Mouse (Mus musculus) cerebellum, adult 2 months (tissue): ENCODE data around the gene Gars. TPM values are rescaled to one million over a fixed set of nuclear protein-coding genes. Genes with fewer than 3 reads are reported as not detected.

Experiments used
- DNase-seq, 2 experiments: peaks; one replicate each; pipeline ENCODE4 v3.0.0; 2021
- H3K27ac ChIP-seq: fragments of 200-500 bp; 2 replicates; pipeline ENCODE4 v1.5.1; 2012; ENCODE audit warnings: low read length, control low read depth, inconsistent platforms; ENCODE audit not compliant: insufficient read depth
- H3K27me3 ChIP-seq: fragments of 200-500 bp; 2 replicates; pipeline ENCODE4 v1.6.1; 2012; ENCODE audit warnings: inconsistent platforms, mild to moderate bottlenecking, low read length, moderate library complexity; ENCODE audit not compliant: control insufficient read depth, insufficient read depth
- H3K4me1 ChIP-seq: fragments of 200-500 bp; 2 replicates; pipeline ENCODE4 v1.6.1; 2011; ENCODE audit warnings: low read length; ENCODE audit not compliant: control insufficient read depth, insufficient read depth
- H3K4me3 ChIP-seq: fragments of 200-500 bp; replicated peaks from 2 replicates; pipeline ENCODE3; 2011; ENCODE audit warnings: mild to moderate bottlenecking, low read depth, low read length, control low read depth; ENCODE audit not compliant: insufficient read depth
- CTCF ChIP-seq: fragments of 200-500 bp; IDR thresholded peaks from 2 replicates; pipeline ENCODE4 v1.5.1; 2011; ENCODE audit warnings: low read depth, mild to moderate bottlenecking, control low read depth, low read length, moderate library complexity, borderline replicate concordance; ENCODE audit not compliant: insufficient read depth
- POLR2A ChIP-seq: fragments of 200-500 bp; IDR thresholded peaks from 2 replicates; pipeline ENCODE4 v1.6.1; 2011; ENCODE audit warnings: low read length, control low read depth, borderline replicate concordance; ENCODE audit not compliant: insufficient read depth
- WGBS: fragments of 180-500 bp; shearing (Covaris S2); methylation state at CpG from one replicate; pipeline ENCODE4 v1.1.7; 2018; 5-methylcytosine and 5-hydroxymethylcytosine counted together
- polyA plus RNA-seq: library from polyadenylated mRNA; depleted of rRNA; stranded (reverse); fragments of >200 nt; gene quantifications from 2 replicates; pipeline ENCODE4 v1.2.3, GENCODE M21; 2012

Gene Gars
- polyA plus RNA-seq, 1 experiment, result 127 TPM

DNA sequence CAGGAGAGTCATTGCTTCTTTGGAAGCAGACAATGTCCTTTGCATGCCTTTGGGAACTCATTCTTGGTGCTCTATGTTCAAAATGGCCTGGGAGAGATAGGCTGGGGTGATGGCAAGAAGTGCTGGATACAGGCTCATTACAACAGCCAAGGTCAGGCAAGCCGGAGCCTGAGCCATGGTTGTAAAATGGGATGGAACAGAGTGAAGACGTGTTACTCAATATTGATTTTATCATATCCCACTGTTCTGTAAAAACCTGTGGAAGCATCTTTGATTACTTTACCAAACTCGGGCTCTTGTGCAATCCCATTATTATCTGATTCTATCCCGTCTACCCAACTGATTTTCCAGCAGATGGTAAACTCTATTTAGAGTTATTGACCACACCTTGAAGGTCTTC, 36.5 kb upstream of the Gars start:
- Histone ChIP-seq H3K27ac (no peak overlapping the region), H3K4me1 (no peaks in the 10 kb centered on the region), H3K4me3 (no peak overlapping the region), H3K27me3 (no peaks in the 10 kb centered on the region)
- TF ChIP-seq POLR2A (no peak), CTCF (no peak)
- no peak for DNase-seq
- 85% methylated on average over 4 of the region's 4 CpGs for WGBS

DNA sequence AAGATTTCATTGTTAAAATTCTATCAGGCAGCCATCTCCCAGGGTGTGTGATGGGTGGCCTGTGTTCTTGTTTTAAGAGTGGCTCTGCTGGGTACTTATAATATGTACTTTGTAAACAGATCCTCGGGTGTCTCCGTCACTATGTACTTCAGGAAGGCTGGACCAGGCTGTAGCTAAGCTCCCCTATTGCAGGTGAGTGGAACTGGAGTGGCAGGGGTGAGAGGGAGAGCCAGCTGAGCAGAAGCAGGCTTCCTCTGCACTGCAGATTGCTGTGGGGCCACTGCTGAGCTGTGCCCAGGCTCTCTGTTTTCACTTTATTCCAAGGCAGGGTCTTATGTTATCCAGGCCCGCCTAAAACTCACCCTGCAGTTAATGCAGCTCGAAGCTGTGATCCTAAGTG, 35.4 kb upstream of the Gars start:
- Histone ChIP-seq H3K27me3 (no peaks in the 10 kb centered on the region), H3K4me3 (no peak overlapping the region), H3K27ac (no peak overlapping the region), H3K4me1 (no peaks in the 10 kb centered on the region)
- TF ChIP-seq CTCF (no peak), POLR2A (no peak)
- DNase-seq, result no peak
- 71% methylated on average over 4 of the region's 4 CpGs for WGBS

DNA sequence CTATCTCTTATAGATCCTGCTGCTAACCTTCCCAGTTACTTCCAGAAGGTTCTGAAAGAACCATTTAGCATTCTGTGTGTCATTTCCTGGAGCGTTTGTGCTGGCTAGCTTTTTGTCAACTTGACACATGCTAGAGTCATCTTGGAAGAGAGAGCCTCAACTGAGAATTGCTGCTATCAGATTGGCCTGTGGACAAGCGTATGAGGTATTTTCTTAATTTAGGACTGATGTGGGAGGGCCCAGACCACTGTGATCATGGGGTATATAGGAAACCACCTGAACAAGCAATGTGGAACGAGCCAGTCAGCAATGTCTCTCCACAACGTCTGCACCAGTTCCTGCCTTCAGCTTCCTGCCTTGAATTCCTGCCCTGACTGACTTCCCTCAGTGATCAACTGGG, 34.2 kb upstream of the Gars start:
- DNase-seq, result no peak

DNA sequence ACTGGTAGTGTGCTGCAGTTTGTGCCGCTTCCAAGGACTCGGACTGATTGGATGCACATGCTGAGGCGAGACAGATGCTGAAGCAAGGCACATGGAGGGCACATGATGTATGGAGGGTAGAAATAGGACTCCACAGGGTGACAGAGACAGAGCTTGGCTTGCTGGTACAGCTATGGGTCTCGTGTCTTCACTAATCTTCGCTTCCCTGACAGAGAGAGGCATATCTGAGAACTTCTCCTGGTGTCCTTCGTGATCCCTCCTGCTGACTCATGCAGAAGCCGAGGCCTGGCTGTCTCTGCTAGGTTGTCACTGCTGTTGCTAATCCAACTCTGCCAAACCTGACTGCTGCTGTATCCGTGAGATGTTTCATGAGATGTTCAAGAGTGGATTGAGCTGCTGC, 29.4 kb upstream of the Gars start:
- 81% methylated on average over 8 of the region's 8 CpGs for WGBS
- TF ChIP-seq CTCF, result no peak
- TF ChIP-seq POLR2A, result no peak
- H3K4me1 ChIP-seq, result no peaks in the 10 kb centered on the region

More for the DNA sequence above, 34.2 kb upstream of the Gars start:
- H3K27ac ChIP-seq, result no peak overlapping the region
- H3K27me3 ChIP-seq, result no peaks in the 10 kb centered on the region
- H3K4me3 ChIP-seq, result no peak overlapping the region
- H3K4me1 ChIP-seq, result no peaks in the 10 kb centered on the region
- TF ChIP-seq POLR2A (no peak), CTCF (no peak)
- 77% methylated on average over 4 of the region's 4 CpGs for WGBS

DNA sequence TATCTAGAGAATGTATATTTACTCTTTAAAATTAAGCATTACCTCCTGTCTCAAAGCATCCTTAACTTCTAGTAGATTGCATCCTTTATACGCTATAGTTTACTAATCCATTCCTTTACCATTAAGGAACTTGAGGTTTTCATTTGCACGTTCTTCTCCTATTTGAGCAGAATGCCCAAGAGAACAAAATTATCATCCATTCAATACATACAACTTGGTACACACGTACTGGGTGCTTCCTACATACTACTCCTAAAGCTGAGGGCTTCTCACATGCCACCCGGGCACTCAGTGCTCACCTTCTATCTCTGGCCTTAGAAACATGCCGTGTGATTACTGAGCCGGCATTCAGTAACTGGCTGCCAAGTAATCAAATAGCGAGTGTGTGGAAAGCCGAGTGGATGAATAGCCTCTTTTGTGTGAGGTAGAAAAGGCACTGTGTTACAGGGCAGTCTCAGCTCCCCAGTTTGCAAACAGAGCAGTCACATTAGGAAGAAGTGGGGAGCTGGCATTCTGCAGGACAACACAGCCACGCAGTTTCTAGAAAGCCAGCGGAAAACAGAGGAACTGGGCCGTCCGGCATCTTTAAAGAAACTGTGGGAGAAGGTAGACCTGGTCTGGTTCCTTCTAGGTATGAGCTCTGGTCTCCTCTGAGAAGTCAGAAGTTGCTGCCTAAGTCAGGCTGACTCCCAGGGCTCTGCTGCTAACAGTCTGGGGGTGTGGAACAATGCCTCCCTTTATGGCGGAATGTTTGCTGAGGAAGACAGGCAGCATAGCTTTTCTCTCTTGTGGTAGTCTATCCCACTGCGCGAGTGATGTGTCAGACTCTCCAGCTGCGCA, 28.2 kb upstream of the Gars start:
- H3K27ac ChIP-seq, result 0 out of 2 replicates have a peak overlapping the region, but pooled peaks have one; percentile 7
- no peak overlapping the region for H3K4me3 ChIP-seq
- no peaks in the 10 kb centered on the region for H3K4me1 ChIP-seq
- no peaks in the 10 kb centered on the region for H3K27me3 ChIP-seq
- WGBS, result 18% methylated on average over 16 of the region's 16 CpGs
- TF ChIP-seq CTCF, result no peak
- no peak for TF ChIP-seq POLR2A
- peak; percentile 12 for DNase-seq

More for the DNA sequence above, 29.4 kb upstream of the Gars start:
- H3K27ac ChIP-seq, result no peak overlapping the region
- H3K27me3 ChIP-seq, result no peaks in the 10 kb centered on the region
- no peak for DNase-seq
- H3K4me3 ChIP-seq, result no peak overlapping the region

DNA sequence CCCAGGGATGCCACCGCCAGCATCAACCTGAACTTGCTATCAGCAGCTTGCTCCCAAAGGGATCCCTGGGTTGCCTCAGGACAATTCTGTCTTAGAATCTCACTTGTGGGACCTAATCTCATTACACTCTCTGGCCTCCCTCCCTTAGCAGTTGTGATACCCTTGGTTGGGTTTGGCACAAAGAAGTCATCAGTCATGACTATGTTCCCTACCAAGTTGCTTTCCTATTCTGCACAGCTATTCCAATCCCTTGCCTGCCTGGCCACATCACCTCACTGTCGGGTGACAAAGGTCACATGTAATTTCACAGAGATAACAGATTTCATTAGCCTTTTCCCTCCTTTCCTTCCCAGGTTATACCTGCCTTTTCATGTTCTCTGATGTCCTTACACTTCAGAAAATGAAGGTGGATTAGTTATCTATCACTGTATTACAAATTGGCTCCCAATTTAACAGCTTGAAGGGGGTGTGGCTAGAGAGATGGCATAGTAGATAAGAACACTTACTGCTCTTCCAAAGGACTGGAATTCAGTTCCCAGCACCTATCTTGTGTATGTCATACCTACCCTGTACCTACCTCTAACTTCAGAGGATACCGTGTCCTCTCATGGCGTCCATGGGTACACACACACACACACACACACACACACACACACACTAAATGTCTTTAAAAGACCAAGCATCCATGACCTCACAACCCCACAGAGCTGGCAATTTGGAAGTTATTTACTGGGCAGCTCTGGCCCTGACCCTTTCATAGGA, 27.3 kb upstream of the Gars start:
- H3K4me1 ChIP-seq, result no peaks in the 10 kb centered on the region
- H3K27ac ChIP-seq, result no peak overlapping the region
- TF ChIP-seq POLR2A, result no peak
- no peak for TF ChIP-seq CTCF
- H3K27me3 ChIP-seq, result no peaks in the 10 kb centered on the region
- DNase-seq, result no peak
- 66% methylated on average over 4 of the region's 4 CpGs for WGBS
- no peak overlapping the region for H3K4me3 ChIP-seq

DNA sequence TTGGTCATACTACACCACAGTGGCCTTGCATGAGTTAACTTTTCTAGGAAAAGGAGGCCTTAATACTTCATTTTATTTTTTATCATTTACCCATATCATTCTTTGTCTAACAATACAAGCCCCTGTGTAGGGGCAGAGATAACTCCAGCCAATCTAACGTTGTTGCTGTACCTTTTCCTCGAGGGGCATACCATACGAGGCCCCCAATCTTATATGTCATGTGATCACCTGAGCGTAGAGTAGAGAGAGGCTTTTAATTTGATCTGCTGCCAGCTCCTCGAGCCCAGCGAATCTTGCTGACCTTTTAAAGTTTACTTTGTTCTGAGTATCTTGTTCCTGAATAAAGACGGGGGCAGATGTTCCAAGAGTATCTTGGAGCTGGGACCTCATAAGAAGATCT, 25.3 kb upstream of the Gars start:
- no peaks in the 10 kb centered on the region for H3K4me1 ChIP-seq
- no peak overlapping the region for H3K4me3 ChIP-seq
- TF ChIP-seq POLR2A (no peak), CTCF (no peak)
- no peak for DNase-seq
- H3K27me3 ChIP-seq, result no peaks in the 10 kb centered on the region
- WGBS, result 80% methylated on average over 7 of the region's 7 CpGs
- no peak overlapping the region for H3K27ac ChIP-seq
